Mouse (Mus musculus): ENCODE results near the gene Zswim4. TPM values are rescaled to one million over a fixed set of nuclear protein-coding genes. Genes with fewer than 3 reads are reported as not detected.

Gene Zswim4
- polyA plus RNA-seq, 1 experiment from 2014 or later, result 32.9 TPM

- ATAC-seq (ENCODE audit: low read depth), result peak; percentile 52; the same call in 1 of the 2 replicates
Observed at GRCm38 (mm10) chr8:84202938-84203917, 33.6 kb downstream of the Zswim4 start.

GRCm38 (mm10) chr8:84202466-84202865 is 34.4 kb downstream of the Zswim4 start:
- WGBS, result 88% methylated on average over 9 of the region's 9 CpGs
- peak overlapping the region; percentile 44; the same call in 1 of the 2 replicates for H3K4me3 ChIP-seq
- peak overlapping the region; percentile 68 for H3K4me2 ChIP-seq
- no peaks in the 10 kb centered on the region for H3K9me3 ChIP-seq
- H3K4me1 ChIP-seq (replicated peaks), result peaks cover 69% of the 10 kb centered on the region
- no peak overlapping the region for H3K9ac ChIP-seq
- H3K27ac ChIP-seq (replicated peaks), result peak overlapping the region; percentile 3; the same call in 1 of the 2 replicates
- peaks cover 22% of the 10 kb centered on the region for H3K27me3 ChIP-seq
- ATAC-seq (ENCODE audit: low read depth), result no peak
- no peaks in the 10 kb centered on the region for H3K36me3 ChIP-seq

More at GRCm38 (mm10) chr8:84202938-84203917, 33.6 kb downstream of the Zswim4 start:
- Histone ChIP-seq H3K9ac (peak overlapping the region; percentile 60), H3K9me3 (no peaks in the 10 kb centered on the region), H3K4me2 (peak overlapping the region; percentile 68), H3K4me3 (peak overlapping the region; percentile 34), H3K4me1 (replicated peaks) (peaks cover 69% of the 10 kb centered on the region), H3K36me3 (no peaks in the 10 kb centered on the region), H3K27ac (replicated peaks) (peak overlapping the region; percentile 80), H3K27me3 (peaks cover 22% of the 10 kb centered on the region)
- WGBS, result 10% methylated on average over 34 of the region's 34 CpGs

DNA sequence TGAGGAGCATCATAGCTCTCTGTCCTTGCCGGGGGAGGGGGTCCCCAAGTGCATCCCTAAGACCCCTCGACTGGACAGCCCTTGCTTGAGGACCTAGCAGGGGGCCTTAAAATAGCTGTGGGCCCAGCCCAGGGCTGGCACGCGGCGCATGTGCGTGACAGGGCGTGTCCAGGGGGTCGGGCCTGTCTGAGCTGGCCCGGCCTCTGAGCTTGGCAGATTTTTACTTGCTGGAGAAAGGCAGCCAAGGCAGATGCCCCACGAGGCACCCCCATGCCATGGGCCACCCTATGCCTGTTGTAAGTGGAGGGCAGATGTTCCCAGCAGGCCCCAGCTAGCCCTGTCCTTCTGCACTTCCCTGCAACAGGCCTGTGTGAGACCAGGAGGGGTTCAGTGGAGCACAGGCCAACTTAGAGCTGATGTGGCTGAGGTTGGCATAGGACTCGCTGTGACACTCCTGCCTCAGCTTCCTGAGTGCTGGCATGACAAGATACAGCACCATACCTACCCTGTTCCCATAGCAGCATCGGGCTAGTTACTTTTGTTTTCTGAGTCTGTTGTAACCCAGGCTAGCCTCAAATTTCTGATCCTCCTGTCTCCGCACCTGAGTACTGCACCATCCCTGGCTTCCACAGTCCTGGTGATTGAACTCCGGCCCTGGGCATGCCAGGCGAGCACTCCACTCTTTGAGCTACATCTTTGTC is 35.2 kb downstream of the Zswim4 start:
- H3K27me3 ChIP-seq, result peaks cover 22% of the 10 kb centered on the region
- 64% methylated on average over 15 of the region's 15 CpGs for WGBS
- peak overlapping the region; percentile 65 for H3K9ac ChIP-seq
- H3K9me3 ChIP-seq, result no peaks in the 10 kb centered on the region
- H3K36me3 ChIP-seq, result no peaks in the 10 kb centered on the region
- H3K4me2 ChIP-seq, result peak overlapping the region; percentile 68
- peak overlapping the region; percentile 89; the same call in 1 of the 2 replicates for H3K27ac ChIP-seq (replicated peaks)
- peak overlapping the region; percentile 44 for H3K4me3 ChIP-seq
- H3K4me1 ChIP-seq (replicated peaks), result peaks cover 73% of the 10 kb centered on the region
- no peak for ATAC-seq (ENCODE audit: low read depth)

DNA sequence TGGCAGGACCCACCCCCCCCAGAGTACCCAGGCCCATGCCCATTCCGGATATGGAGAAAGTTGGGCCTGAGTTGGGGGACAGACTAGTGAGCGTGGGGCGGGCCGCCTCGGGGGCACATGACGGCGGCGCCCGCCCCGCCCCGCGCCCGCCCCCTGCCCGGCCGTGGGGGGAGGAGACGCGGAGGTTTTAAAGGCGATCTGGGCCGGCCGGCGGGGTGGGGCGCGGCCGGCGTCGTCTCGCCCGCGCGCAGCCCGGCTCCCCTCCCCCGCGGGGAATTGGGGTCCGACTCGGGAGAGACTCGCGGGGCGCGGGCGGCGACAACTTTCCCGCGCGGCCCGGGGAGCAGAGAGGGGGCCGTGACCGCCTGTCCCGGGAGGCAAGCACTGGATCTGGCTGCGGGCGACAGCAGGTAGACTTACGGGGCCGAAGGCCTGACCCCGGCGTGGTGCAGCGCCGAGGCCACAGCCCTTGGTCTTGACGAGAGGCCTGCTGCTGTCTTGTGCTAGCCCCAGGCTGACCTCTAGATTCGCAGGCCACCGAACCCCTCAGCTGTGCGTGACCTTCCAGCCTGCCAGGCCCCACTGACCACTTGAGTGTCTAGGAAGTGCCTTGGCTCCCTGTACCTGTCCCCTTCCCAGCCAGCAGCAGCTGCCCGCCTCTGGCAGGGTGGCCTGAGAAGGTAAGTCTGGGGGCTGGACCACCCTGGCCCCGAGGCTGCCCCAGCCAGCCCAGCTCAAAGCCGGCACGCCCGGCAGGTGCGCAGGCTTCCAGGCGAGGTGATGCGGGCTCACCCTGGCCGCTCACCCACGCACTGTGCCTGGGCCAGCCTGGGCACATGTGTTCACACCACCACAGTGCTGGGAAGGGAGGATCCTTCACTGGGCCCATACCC is 36.0 kb downstream of the Zswim4 start:
- Histone ChIP-seq H3K4me2 (peak overlapping the region; percentile 68), H3K36me3 (no peaks in the 10 kb centered on the region), H3K27ac (replicated peaks) (peak overlapping the region; percentile 89), H3K4me3 (peak overlapping the region; percentile 44), H3K9ac (peak overlapping the region; percentile 65), H3K9me3 (no peaks in the 10 kb centered on the region), H3K27me3 (peaks cover 22% of the 10 kb centered on the region), H3K4me1 (replicated peaks) (peaks cover 73% of the 10 kb centered on the region)
- WGBS, result 8% methylated on average over 57 of the region's 70 CpGs
- ATAC-seq (ENCODE audit: low read depth), result no peak

GRCm38 (mm10) chr8:84200126-84200555 is 36.7 kb downstream of the Zswim4 start:
- Histone ChIP-seq H3K36me3 (no peaks in the 10 kb centered on the region), H3K4me2 (peak overlapping the region; percentile 68), H3K9ac (peak overlapping the region; percentile 65; the same call in 1 of the 2 replicates), H3K4me3 (peak overlapping the region; percentile 44), H3K27me3 (peaks cover 22% of the 10 kb centered on the region), H3K27ac (replicated peaks) (peak overlapping the region; percentile 89), H3K9me3 (no peaks in the 10 kb centered on the region), H3K4me1 (replicated peaks) (peaks cover 73% of the 10 kb centered on the region)
- no peak for ATAC-seq (ENCODE audit: low read depth)
- 17% methylated on average over 8 of the region's 8 CpGs for WGBS

GRCm38 (mm10) chr8:84199348-84200125 is 37.3 kb downstream of the Zswim4 start:
- WGBS, result 51% methylated on average over 11 of the region's 11 CpGs
- Histone ChIP-seq H3K4me3 (no peak overlapping the region), H3K36me3 (no peaks in the 10 kb centered on the region), H3K27ac (replicated peaks) (peak overlapping the region; percentile 89), H3K4me2 (peak overlapping the region; percentile 68), H3K4me1 (replicated peaks) (peaks cover 73% of the 10 kb centered on the region), H3K27me3 (peaks cover 22% of the 10 kb centered on the region), H3K9ac (peak overlapping the region; percentile 65; the same call in 1 of the 2 replicates), H3K9me3 (no peaks in the 10 kb centered on the region)
- ATAC-seq (ENCODE audit: low read depth), result no peak

- WGBS, result 21% methylated on average over 4 of the region's 4 CpGs
- no peaks in the 10 kb centered on the region for H3K9me3 ChIP-seq
- peak overlapping the region; percentile 61; the same call in 1 of the 2 replicates for H3K9ac ChIP-seq
- peak overlapping the region; percentile 89 for H3K27ac ChIP-seq (replicated peaks)
- H3K4me3 ChIP-seq, result no peak overlapping the region
- peaks cover 68% of the 10 kb centered on the region for H3K4me1 ChIP-seq (replicated peaks)
- no peak for ATAC-seq (ENCODE audit: low read depth)
- no peaks in the 10 kb centered on the region for H3K36me3 ChIP-seq
- peak overlapping the region; percentile 63 for H3K4me2 ChIP-seq
- H3K27me3 ChIP-seq, result peaks cover 22% of the 10 kb centered on the region
Observed at GRCm38 (mm10) chr8:84198871-84199270, 38.0 kb downstream of the Zswim4 start.

DNA sequence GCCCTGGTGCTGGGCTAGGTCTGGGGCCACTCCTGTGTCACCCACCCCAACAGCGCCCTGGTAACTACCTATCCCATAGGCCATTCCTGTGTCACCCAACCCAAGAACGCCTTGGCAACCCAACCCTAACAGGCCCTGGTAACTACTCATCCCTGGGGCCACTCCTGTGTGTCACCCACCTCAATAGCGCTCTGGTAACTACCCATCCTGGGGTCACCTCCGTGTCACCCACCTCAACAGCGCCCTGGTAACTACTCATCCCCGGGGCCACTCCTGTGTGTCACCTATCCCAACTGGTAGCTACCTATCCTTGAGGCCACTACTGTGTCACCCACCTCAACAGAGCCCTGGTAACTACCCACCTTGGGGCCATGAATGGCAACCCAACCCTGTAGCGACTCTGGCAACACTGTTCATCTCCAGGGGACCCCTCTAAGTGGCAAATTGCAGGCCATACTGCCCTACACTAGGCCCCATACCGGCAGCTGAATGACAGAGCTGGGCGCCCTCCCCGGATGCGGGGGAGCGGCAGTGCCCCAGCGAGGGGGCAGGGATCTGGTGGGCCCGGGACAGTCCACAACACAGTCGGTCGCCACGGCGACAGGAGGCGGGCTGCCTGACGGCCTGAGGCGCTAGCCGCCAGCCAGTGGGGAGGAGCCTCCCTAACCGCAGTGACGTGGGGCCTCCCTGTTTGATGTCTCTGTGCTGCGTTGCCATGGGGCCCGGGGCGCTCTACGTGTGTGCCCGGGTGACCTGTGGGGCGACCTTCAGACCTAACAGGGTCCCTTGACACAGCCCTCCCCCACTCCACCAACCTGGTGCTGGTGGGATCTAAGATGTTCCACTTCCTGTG is 38.7 kb downstream of the Zswim4 start:
- H3K4me2 ChIP-seq, result peak overlapping the region; percentile 63
- WGBS, result 2% methylated on average over 30 of the region's 30 CpGs
- no peaks in the 10 kb centered on the region for H3K36me3 ChIP-seq
- peaks cover 60% of the 10 kb centered on the region for H3K4me1 ChIP-seq (replicated peaks)
- H3K4me3 ChIP-seq, result peak overlapping the region; percentile 47
- peaks cover 22% of the 10 kb centered on the region for H3K27me3 ChIP-seq
- H3K9me3 ChIP-seq, result no peaks in the 10 kb centered on the region
- peak overlapping the region; percentile 61 for H3K9ac ChIP-seq
- ATAC-seq (ENCODE audit: low read depth), result peak; percentile 85
- peak overlapping the region; percentile 89 for H3K27ac ChIP-seq (replicated peaks)

GRCm38 (mm10) chr8:84197141-84197921 is 39.5 kb downstream of the Zswim4 start:
- Histone ChIP-seq H3K4me3 (peak overlapping the region; percentile 47), H3K27me3 (peaks cover 22% of the 10 kb centered on the region), H3K9me3 (no peaks in the 10 kb centered on the region), H3K27ac (replicated peaks) (peak overlapping the region; percentile 89), H3K36me3 (no peaks in the 10 kb centered on the region), H3K4me1 (replicated peaks) (peaks cover 59% of the 10 kb centered on the region), H3K9ac (peak overlapping the region; percentile 61), H3K4me2 (peak overlapping the region; percentile 63)
- WGBS, result 3% methylated on average over 43 of the region's 43 CpGs
- peak; percentile 29 for ATAC-seq (ENCODE audit: low read depth)

All from neural tube, embryonic 13.5 days (tissue).